Mouse (Mus musculus): ENCODE results near the gene Sdsl. TPM values are rescaled to one million over a fixed set of nuclear protein-coding genes. Genes with fewer than 3 reads are reported as not detected.

Sdsl gene
- total RNA-seq, 2 experiments from 2014 or later, result 1.3 to 2.8 TPM

- ATAC-seq (replicated peaks; ENCODE audit: poor library complexity, severe bottlenecking), result no peak; the same call in 1 of the 2 replicates
Measured at GRCm38 (mm10) chr5:120459133-120459532, 13.5 kb downstream of the Sdsl start.

GRCm38 (mm10) chr5:120457628-120458027 lies 15.0 kb downstream of the Sdsl start:
- ATAC-seq (replicated peaks; ENCODE audit: poor library complexity, severe bottlenecking), result peak; percentile 70

- ATAC-seq (replicated peaks; ENCODE audit: poor library complexity, severe bottlenecking), result no peak
Measured at GRCm38 (mm10) chr5:120456841-120457554, 15.6 kb downstream of the Sdsl start.

GRCm38 (mm10) chr5:120456253-120456652 lies 16.4 kb downstream of the Sdsl start:
- no peak for ATAC-seq (replicated peaks; ENCODE audit: poor library complexity, severe bottlenecking)

GRCm38 (mm10) chr5:120454756-120455337 lies 17.8 kb downstream of the Sdsl start:
- no peak for ATAC-seq (replicated peaks; ENCODE audit: poor library complexity, severe bottlenecking)

GRCm38 (mm10) chr5:120447305-120447704 lies 25.3 kb downstream of the Sdsl start:
- no peak for ATAC-seq (replicated peaks; ENCODE audit: poor library complexity, severe bottlenecking)

- ATAC-seq (replicated peaks; ENCODE audit: poor library complexity, severe bottlenecking), result peak; percentile 61
Measured at GRCm38 (mm10) chr5:120440733-120441132, 31.9 kb downstream of the Sdsl start.

GRCm38 (mm10) chr5:120439887-120440670 lies 32.5 kb downstream of the Sdsl start:
- no peak for ATAC-seq (replicated peaks; ENCODE audit: poor library complexity, severe bottlenecking)

GRCm38 (mm10) chr5:120438991-120439710 lies 33.5 kb downstream of the Sdsl start:
- ATAC-seq (replicated peaks; ENCODE audit: poor library complexity, severe bottlenecking), result no peak

- ATAC-seq (replicated peaks; ENCODE audit: poor library complexity, severe bottlenecking), result no peak
Measured at GRCm38 (mm10) chr5:120438469-120438868, 34.1 kb downstream of the Sdsl start.

GRCm38 (mm10) chr5:120437986-120438385 lies 34.6 kb downstream of the Sdsl start:
- ATAC-seq (replicated peaks; ENCODE audit: poor library complexity, severe bottlenecking), result no peak

GRCm38 (mm10) chr5:120437539-120437938 lies 35.1 kb downstream of the Sdsl start:
- ATAC-seq (replicated peaks; ENCODE audit: poor library complexity, severe bottlenecking), result no peak

GRCm38 (mm10) chr5:120436885-120437495 lies 35.6 kb downstream of the Sdsl start:
- ATAC-seq (replicated peaks; ENCODE audit: poor library complexity, severe bottlenecking), result no peak

- ATAC-seq (replicated peaks; ENCODE audit: poor library complexity, severe bottlenecking), result no peak
Measured at GRCm38 (mm10) chr5:120435731-120436501, 36.7 kb downstream of the Sdsl start.

GRCm38 (mm10) chr5:120435006-120435681 lies 37.5 kb downstream of the Sdsl start:
- ATAC-seq (replicated peaks; ENCODE audit: poor library complexity, severe bottlenecking), result peak; percentile 25; the same call in 1 of the 2 replicates

GRCm38 (mm10) chr5:120434231-120434735 lies 38.3 kb downstream of the Sdsl start:
- ATAC-seq (replicated peaks; ENCODE audit: poor library complexity, severe bottlenecking), result no peak

- ATAC-seq (replicated peaks; ENCODE audit: poor library complexity, severe bottlenecking), result no peak
Measured at GRCm38 (mm10) chr5:120433135-120433760, 39.4 kb downstream of the Sdsl start.

- no peak for ATAC-seq (replicated peaks; ENCODE audit: poor library complexity, severe bottlenecking)
Measured at GRCm38 (mm10) chr5:120432486-120433015, 40.1 kb downstream of the Sdsl start.
